Mouse (Mus musculus) kidney, adult 11 months (tissue): Measurements from ENCODE around the gene Lingo1.

Experiments
- DNase-seq: peaks from one replicate; pipeline ENCODE4 v3.0.0; 2022

Gene Lingo1

GRCm38 (mm10) chr9:56591248-56591888 is 204.9 kb downstream of the Lingo1 start:
- DNase-seq: no peak

GRCm38 (mm10) chr9:56589762-56590161 is 206.5 kb downstream of the Lingo1 start:
- DNase-seq: no peak

- no peak for DNase-seq
Observed at GRCm38 (mm10) chr9:56584043-56584424, 212.2 kb downstream of the Lingo1 start.

- DNase-seq: no peak
Observed at GRCm38 (mm10) chr9:56583139-56584042, 212.9 kb downstream of the Lingo1 start.

- no peak for DNase-seq
Observed at GRCm38 (mm10) chr9:56582628-56583027, 213.6 kb downstream of the Lingo1 start.

- DNase-seq: no peak
Observed at GRCm38 (mm10) chr9:56581700-56582099, 214.6 kb downstream of the Lingo1 start.

GRCm38 (mm10) chr9:56581016-56581415 is 215.3 kb downstream of the Lingo1 start:
- DNase-seq: no peak

GRCm38 (mm10) chr9:56580101-56580500 is 216.2 kb downstream of the Lingo1 start:
- DNase-seq: no peak

GRCm38 (mm10) chr9:56577405-56577804 is 218.9 kb downstream of the Lingo1 start:
- DNase-seq: no peak

- DNase-seq: no peak
Observed at GRCm38 (mm10) chr9:56572534-56573479, 223.5 kb downstream of the Lingo1 start.
